Mouse (Mus musculus) liver, embryonic 14.5 days (tissue): ENCODE measurements around the gene Spag9. TPM values are rescaled to one million over a fixed set of nuclear protein-coding genes. Genes with fewer than 3 reads are reported as not detected.
A peak's percentile ranks its signal among the peaks of the same experiment; 100 is the strongest.

Experiments used
- ATAC-seq: fragments of 200-750 bp; cut with Nextera tagmentation; 2 replicates; pipeline ENCODE4 v1.8.0; 2017; ENCODE audit warnings: moderate number of reproducible peaks, mild to moderate bottlenecking, moderate library complexity; ENCODE audit not compliant: insufficient read depth
- DNase-seq, 3 experiments: peaks; one replicate each; pipeline ENCODE4 v3.0.0-alpha.2; 2012 to 2013; ENCODE audit warnings: low read depth in 3 of 3, low spot score in 3 of 3
- H3K27ac ChIP-seq: fragments of 300-500 bp; sonication (generic); 2 replicates; pipeline ENCODE4 v1.5.1; 2014; ENCODE audit warnings: moderate library complexity, mild to moderate bottlenecking, control low read depth, inconsistent platforms
- H3K27me3 ChIP-seq: fragments of 300-500 bp; sonication (generic); 2 replicates; pipeline ENCODE4 v1.6.1; 2014; ENCODE audit warnings: mild to moderate bottlenecking, low read length, moderate library complexity; ENCODE audit not compliant: control insufficient read depth, insufficient read depth
- H3K36me3 ChIP-seq: fragments of 300-500 bp; sonication (generic); replicated peaks from 2 replicates; pipeline ENCODE4 v1.6.1; 2014; ENCODE audit warnings: low read depth; ENCODE audit not compliant: control insufficient read depth, insufficient read depth
- H3K4me1 ChIP-seq, 2 experiments: fragments of 200-500 bp in 1 of 2; fragments of 300-500 bp in 1 of 2; sonication (generic) in 1 of 2; replicated peaks; 2 replicates each; pipeline ENCODE4 v1.6.1; 2012 to 2014; ENCODE audit warnings: antibody characterized with exemption in 1 of 2, inconsistent platforms in 1 of 2, low read length in 1 of 2; ENCODE audit not compliant: control insufficient read depth in 2 of 2, insufficient read depth in 2 of 2
- H3K4me2 ChIP-seq: fragments of 300-500 bp; sonication (generic); 2 replicates; pipeline ENCODE4 v1.6.1; 2014; ENCODE audit warnings: low read depth, mild to moderate bottlenecking, control low read depth, moderate library complexity
- H3K4me3 ChIP-seq, 2 experiments: fragments of 200-500 bp in 1 of 2; fragments of 300-500 bp in 1 of 2; sonication (generic) in 1 of 2; 2 replicates each; pipeline ENCODE4 v1.5.1; 2012 to 2014; ENCODE audit warnings: low read depth in 2 of 2, low read length in 2 of 2, mild to moderate bottlenecking in 2 of 2, control low read depth in 1 of 2, inconsistent platforms in 1 of 2, moderate library complexity in 1 of 2; ENCODE audit not compliant: insufficient read depth in 1 of 2
- H3K9ac ChIP-seq: fragments of 300-500 bp; sonication (generic); replicated peaks from 2 replicates; pipeline ENCODE4 v1.6.1; 2014; ENCODE audit warnings: mild to moderate bottlenecking, control low read depth, moderate library complexity
- H3K9me3 ChIP-seq: fragments of 300-500 bp; sonication (generic); 2 replicates; pipeline ENCODE4 v1.6.1; 2016; ENCODE audit warnings: low read length, mixed read lengths; ENCODE audit not compliant: control insufficient read depth
- CTCF ChIP-seq: IDR thresholded peaks from 2 replicates; pipeline ENCODE4 v1.5.1; 2016; ENCODE audit warnings: antibody characterized with exemption, low read depth, control low read depth
- EP300 ChIP-seq: IDR thresholded peaks from 2 replicates; pipeline ENCODE4 v1.6.1; 2016; ENCODE audit warnings: antibody characterized with exemption, low read depth
- WGBS: fragments of 180-500 bp; shearing (Covaris S2); extraction: QIAGEN DNeasy Blood & Tissue Kit; methylation state at CpG from one replicate; pipeline ENCODE4 v1.1.7; 2014; ENCODE audit not compliant: insufficient replicate concordance; 5-methylcytosine and 5-hydroxymethylcytosine counted together
- polyA plus RNA-seq, 2 experiments: library from polyadenylated mRNA; depleted of rRNA in 1 of 2; stranded (reverse) in 1 of 2; unstranded in 1 of 2; fragments of >200 nt; fragmentation: Nextera tagmentation in 1 of 2; extraction: Ambion mirVana in 1 of 2; gene quantifications; 2 replicates each; pipeline versions ENCODE4 v1.2.1 to v1.2.3; 2012 to 2014

Gene Spag9
- polyA plus RNA-seq, 2 experiments, result 6.9 to 10.8 TPM

- Histone ChIP-seq H3K4me1 (peaks cover 7 to 18% of the 10 kb centered on the region in 2 experiments; a peak in 3 of 4 replicates), H3K4me2 (no peak overlapping the region), H3K9ac (no peak overlapping the region), H3K36me3 (no peaks in the 10 kb centered on the region), H3K4me3 (no peak overlapping the region), H3K9me3 (no peaks in the 10 kb centered on the region), H3K27me3 (no peaks in the 10 kb centered on the region), H3K27ac (no peak overlapping the region)
- ATAC-seq, result no peak
- no peak for DNase-seq
- no peak for TF ChIP-seq CTCF
- no peak for TF ChIP-seq EP300
- WGBS, result 57% methylated on average over 5 of the region's 5 CpGs
Observed at GRCm38 (mm10) chr11:93985265-93985664, 10.6 kb upstream of the Spag9 start.

GRCm38 (mm10) chr11:93986298-93986697, 9.6 kb upstream of the Spag9 start:
- DNase-seq, result no peak
- no peak overlapping the region for H3K9ac ChIP-seq
- no peaks in the 10 kb centered on the region for H3K9me3 ChIP-seq
- H3K4me2 ChIP-seq, result no peak overlapping the region
- H3K4me3 ChIP-seq, result no peak overlapping the region
- peaks cover 7 to 18% of the 10 kb centered on the region in 2 experiments; a peak in 3 of 4 replicates for H3K4me1 ChIP-seq
- H3K36me3 ChIP-seq, result no peaks in the 10 kb centered on the region
- H3K27me3 ChIP-seq, result no peaks in the 10 kb centered on the region
- no peak overlapping the region for H3K27ac ChIP-seq
- TF ChIP-seq CTCF, result no peak
- no peak for ATAC-seq

GRCm38 (mm10) chr11:93987026-93987425, 8.9 kb upstream of the Spag9 start:
- H3K9ac ChIP-seq, result no peak overlapping the region
- H3K4me1 ChIP-seq, result peaks cover 7 to 18% of the 10 kb centered on the region in 2 experiments; a peak in 3 of 4 replicates
- TF ChIP-seq CTCF (no peak), EP300 (no peak)
- 62% methylated on average over 4 of the region's 4 CpGs for WGBS
- H3K4me3 ChIP-seq, result no peak overlapping the region
- H3K27me3 ChIP-seq, result no peaks in the 10 kb centered on the region
- H3K27ac ChIP-seq, result no peak overlapping the region
- DNase-seq (no peak), ATAC-seq (no peak)
- H3K36me3 ChIP-seq, result no peaks in the 10 kb centered on the region
- H3K4me2 ChIP-seq, result no peak overlapping the region
- no peaks in the 10 kb centered on the region for H3K9me3 ChIP-seq

GRCm38 (mm10) chr11:93987625-93988327, 8.1 kb upstream of the Spag9 start:
- WGBS, result 23% methylated on average over 8 of the region's 8 CpGs
- TF ChIP-seq CTCF, result no peak
- TF ChIP-seq EP300, result no peak
- peaks cover 7 to 18% of the 10 kb centered on the region in 2 experiments; a peak in 3 of 4 replicates for H3K4me1 ChIP-seq
- DNase-seq (no peak), ATAC-seq (peak; percentile 32; the same call in 1 of the 2 replicates)
- H3K9ac ChIP-seq, result no peak overlapping the region
- H3K27me3 ChIP-seq, result no peaks in the 10 kb centered on the region
- H3K36me3 ChIP-seq, result no peaks in the 10 kb centered on the region
- no peak overlapping the region for H3K4me2 ChIP-seq
- H3K27ac ChIP-seq, result no peak overlapping the region
- H3K9me3 ChIP-seq, result no peaks in the 10 kb centered on the region
- no peak overlapping the region for H3K4me3 ChIP-seq

GRCm38 (mm10) chr11:93988328-93989062, 7.4 kb upstream of the Spag9 start:
- no peaks in the 10 kb centered on the region for H3K27me3 ChIP-seq
- no peak for DNase-seq
- no peak for ATAC-seq
- TF ChIP-seq EP300, result no peak
- TF ChIP-seq CTCF, result no peak
- 46% methylated on average over 12 of the region's 12 CpGs for WGBS
- H3K4me3 ChIP-seq, result no peak overlapping the region
- no peaks in the 10 kb centered on the region for H3K9me3 ChIP-seq
- H3K36me3 ChIP-seq, result no peaks in the 10 kb centered on the region
- H3K4me1 ChIP-seq, result peaks cover 7 to 18% of the 10 kb centered on the region in 2 experiments; a peak in 3 of 4 replicates
- no peak overlapping the region for H3K4me2 ChIP-seq
- no peak overlapping the region for H3K27ac ChIP-seq
- no peak overlapping the region for H3K9ac ChIP-seq
